Mouse (Mus musculus): ENCODE results near the gene Dtx1. TPM values are rescaled to one million over a fixed set of nuclear protein-coding genes. Genes with fewer than 3 reads are reported as not detected.

Gene Dtx1
- polyA plus RNA-seq, 1 experiment, result 46.0 TPM

- Histone ChIP-seq H3K27me3 (ENCODE audit: control insufficient read depth, insufficient read depth, low read length) (no peaks in the 10 kb centered on the region), H3K36me3 (ENCODE audit: control insufficient read depth, insufficient read depth, low read length) (no peaks in the 10 kb centered on the region), H3K4me3 (ENCODE audit: control insufficient read depth, low read depth, low read length) (no peak overlapping the region), H3K4me1 (ENCODE audit: control insufficient read depth, insufficient read depth, low read length) (peaks cover 6% of the 10 kb centered on the region), H3K27ac (ENCODE audit: control insufficient read depth, insufficient read depth, low read depth, low read length) (no peak overlapping the region)
- TF ChIP-seq CTCF (IDR thresholded peaks at IDR 0.05; ENCODE audit: control insufficient read depth, insufficient read depth, insufficient replicate concordance, low read depth, low read length), result no peak
- TF ChIP-seq POLR2A (IDR thresholded peaks at IDR 0.05; ENCODE audit: control insufficient read depth, low read depth, low read length), result no peak
Measured at GRCm38 (mm10) chr5:120664888-120665287, 46.8 kb downstream of the Dtx1 start.

- Histone ChIP-seq H3K27ac (ENCODE audit: control insufficient read depth, insufficient read depth, low read depth, low read length) (no peak overlapping the region), H3K36me3 (ENCODE audit: control insufficient read depth, insufficient read depth, low read length) (no peaks in the 10 kb centered on the region), H3K4me3 (ENCODE audit: control insufficient read depth, low read depth, low read length) (no peak overlapping the region), H3K27me3 (ENCODE audit: control insufficient read depth, insufficient read depth, low read length) (no peaks in the 10 kb centered on the region), H3K4me1 (ENCODE audit: control insufficient read depth, insufficient read depth, low read length) (peaks cover 3% of the 10 kb centered on the region)
- TF ChIP-seq CTCF (IDR thresholded peaks at IDR 0.05; ENCODE audit: control insufficient read depth, insufficient read depth, insufficient replicate concordance, low read depth, low read length) (no peak), POLR2A (IDR thresholded peaks at IDR 0.05; ENCODE audit: control insufficient read depth, low read depth, low read length) (no peak)
Measured at GRCm38 (mm10) chr5:120660816-120661215, 50.9 kb downstream of the Dtx1 start.

GRCm38 (mm10) chr5:120656281-120656751, 55.4 kb downstream of the Dtx1 start:
- Histone ChIP-seq H3K27ac (ENCODE audit: control insufficient read depth, insufficient read depth, low read depth, low read length) (no peak overlapping the region), H3K36me3 (ENCODE audit: control insufficient read depth, insufficient read depth, low read length) (no peaks in the 10 kb centered on the region), H3K27me3 (ENCODE audit: control insufficient read depth, insufficient read depth, low read length) (no peaks in the 10 kb centered on the region), H3K4me1 (ENCODE audit: control insufficient read depth, insufficient read depth, low read length) (no peaks in the 10 kb centered on the region), H3K4me3 (ENCODE audit: control insufficient read depth, low read depth, low read length) (no peak overlapping the region)
- TF ChIP-seq POLR2A (IDR thresholded peaks at IDR 0.05; ENCODE audit: control insufficient read depth, low read depth, low read length) (no peak), CTCF (IDR thresholded peaks at IDR 0.05; ENCODE audit: control insufficient read depth, insufficient read depth, insufficient replicate concordance, low read depth, low read length) (no peak)

GRCm38 (mm10) chr5:120653873-120654272, 57.9 kb downstream of the Dtx1 start:
- peaks cover 4% of the 10 kb centered on the region for H3K4me1 ChIP-seq (ENCODE audit: control insufficient read depth, insufficient read depth, low read length)
- H3K27me3 ChIP-seq (ENCODE audit: control insufficient read depth, insufficient read depth, low read length), result no peaks in the 10 kb centered on the region

GRCm38 (mm10) chr5:120652915-120653701, 58.6 kb downstream of the Dtx1 start:
- TF ChIP-seq POLR2A (IDR thresholded peaks at IDR 0.05; ENCODE audit: control insufficient read depth, low read depth, low read length), result no peak
- TF ChIP-seq CTCF (IDR thresholded peaks at IDR 0.05; ENCODE audit: control insufficient read depth, insufficient read depth, insufficient replicate concordance, low read depth, low read length), result no peak
- Histone ChIP-seq H3K27ac (ENCODE audit: control insufficient read depth, insufficient read depth, low read depth, low read length) (no peak overlapping the region), H3K4me1 (ENCODE audit: control insufficient read depth, insufficient read depth, low read length) (peaks cover 4% of the 10 kb centered on the region), H3K4me3 (ENCODE audit: control insufficient read depth, low read depth, low read length) (no peak overlapping the region), H3K27me3 (ENCODE audit: control insufficient read depth, insufficient read depth, low read length) (no peaks in the 10 kb centered on the region), H3K36me3 (ENCODE audit: control insufficient read depth, insufficient read depth, low read length) (no peaks in the 10 kb centered on the region)

More at GRCm38 (mm10) chr5:120653873-120654272, 57.9 kb downstream of the Dtx1 start:
- Histone ChIP-seq H3K4me3 (ENCODE audit: control insufficient read depth, low read depth, low read length) (no peak overlapping the region), H3K27ac (ENCODE audit: control insufficient read depth, insufficient read depth, low read depth, low read length) (no peak overlapping the region), H3K36me3 (ENCODE audit: control insufficient read depth, insufficient read depth, low read length) (no peaks in the 10 kb centered on the region)
- TF ChIP-seq POLR2A (IDR thresholded peaks at IDR 0.05; ENCODE audit: control insufficient read depth, low read depth, low read length) (no peak), CTCF (IDR thresholded peaks at IDR 0.05; ENCODE audit: control insufficient read depth, insufficient read depth, insufficient replicate concordance, low read depth, low read length) (no peak)

- H3K27ac ChIP-seq (ENCODE audit: control insufficient read depth, insufficient read depth, low read depth, low read length), result no peak overlapping the region
- peaks cover 4% of the 10 kb centered on the region for H3K4me1 ChIP-seq (ENCODE audit: control insufficient read depth, insufficient read depth, low read length)
- TF ChIP-seq CTCF (IDR thresholded peaks at IDR 0.05; ENCODE audit: control insufficient read depth, insufficient read depth, insufficient replicate concordance, low read depth, low read length), result no peak
- TF ChIP-seq POLR2A (IDR thresholded peaks at IDR 0.05; ENCODE audit: control insufficient read depth, low read depth, low read length), result no peak
- H3K4me3 ChIP-seq (ENCODE audit: control insufficient read depth, low read depth, low read length), result no peak overlapping the region
- H3K27me3 ChIP-seq (ENCODE audit: control insufficient read depth, insufficient read depth, low read length), result no peaks in the 10 kb centered on the region
- H3K36me3 ChIP-seq (ENCODE audit: control insufficient read depth, insufficient read depth, low read length), result no peaks in the 10 kb centered on the region
Measured at GRCm38 (mm10) chr5:120651230-120651629, 60.5 kb downstream of the Dtx1 start.

GRCm38 (mm10) chr5:120649938-120650337, 61.8 kb downstream of the Dtx1 start:
- no peak overlapping the region for H3K4me3 ChIP-seq (ENCODE audit: control insufficient read depth, low read depth, low read length)
- H3K36me3 ChIP-seq (ENCODE audit: control insufficient read depth, insufficient read depth, low read length), result no peaks in the 10 kb centered on the region
- no peaks in the 10 kb centered on the region for H3K27me3 ChIP-seq (ENCODE audit: control insufficient read depth, insufficient read depth, low read length)
- H3K4me1 ChIP-seq (ENCODE audit: control insufficient read depth, insufficient read depth, low read length), result peaks cover 4% of the 10 kb centered on the region
- no peak overlapping the region for H3K27ac ChIP-seq (ENCODE audit: control insufficient read depth, insufficient read depth, low read depth, low read length)
- no peak for TF ChIP-seq CTCF (IDR thresholded peaks at IDR 0.05; ENCODE audit: control insufficient read depth, insufficient read depth, insufficient replicate concordance, low read depth, low read length)
- no peak for TF ChIP-seq POLR2A (IDR thresholded peaks at IDR 0.05; ENCODE audit: control insufficient read depth, low read depth, low read length)

Measured in testis, adult 2 months (tissue).